Mouse (Mus musculus) hindlimb bud, embryonic 11.5 days (tissue): ENCODE measurements around the gene Slc5a11.

Source experiments
- DNase-seq: peaks from one replicate; pipeline ENCODE4 v3.0.0-alpha.2; 2012; ENCODE audit warnings: low read depth, low spot score; ENCODE audit errors: extremely low spot score

The Slc5a11 gene

GRCm38 (mm10) chr7:123276568-123276967 is 62.0 kb downstream of the Slc5a11 start:
- DNase-seq: no peak

DNA sequence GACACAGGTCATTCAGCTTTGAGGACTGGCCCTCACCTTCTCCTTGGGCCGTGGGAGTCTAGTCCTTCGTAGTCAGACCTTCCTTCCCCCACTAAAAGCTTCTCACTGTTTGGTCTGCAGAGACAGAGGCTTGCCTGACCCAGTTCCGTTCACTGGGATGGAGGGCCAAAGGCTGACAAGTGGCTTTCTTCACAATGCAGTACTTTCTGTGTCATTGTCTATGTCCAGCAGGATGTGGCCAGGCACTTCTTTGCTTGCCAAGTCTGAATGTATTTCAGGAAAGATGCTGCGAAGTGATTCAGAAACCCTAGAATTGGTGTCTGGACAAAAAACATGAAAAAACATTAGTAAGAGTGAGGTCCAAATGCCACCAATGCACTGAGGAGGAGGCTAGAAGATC is 65.2 kb downstream of the Slc5a11 start:
- DNase-seq: no peak

GRCm38 (mm10) chr7:123283826-123284225 is 69.2 kb downstream of the Slc5a11 start:
- no peak for DNase-seq

GRCm38 (mm10) chr7:123285896-123286295 is 71.3 kb downstream of the Slc5a11 start:
- no peak for DNase-seq

DNA sequence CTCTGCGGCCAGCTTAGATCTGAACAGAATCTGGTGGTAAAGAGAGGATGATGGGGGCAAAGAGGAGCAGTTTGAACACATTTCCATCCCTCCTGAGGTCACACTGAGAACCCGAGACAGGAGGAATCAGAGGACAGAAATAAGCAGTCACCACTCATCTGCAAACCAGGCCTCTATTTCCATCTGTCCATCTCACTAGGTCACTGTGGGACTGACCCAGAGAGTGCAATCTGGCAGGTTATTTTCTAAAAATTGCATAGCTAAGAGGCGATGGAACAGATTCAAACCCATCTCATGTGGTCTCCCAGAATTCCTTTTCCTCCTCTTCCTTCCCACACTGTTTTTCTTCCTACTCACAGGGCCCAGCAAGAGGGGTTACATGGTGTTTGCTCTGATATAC is 73.3 kb downstream of the Slc5a11 start:
- DNase-seq: no peak

DNA sequence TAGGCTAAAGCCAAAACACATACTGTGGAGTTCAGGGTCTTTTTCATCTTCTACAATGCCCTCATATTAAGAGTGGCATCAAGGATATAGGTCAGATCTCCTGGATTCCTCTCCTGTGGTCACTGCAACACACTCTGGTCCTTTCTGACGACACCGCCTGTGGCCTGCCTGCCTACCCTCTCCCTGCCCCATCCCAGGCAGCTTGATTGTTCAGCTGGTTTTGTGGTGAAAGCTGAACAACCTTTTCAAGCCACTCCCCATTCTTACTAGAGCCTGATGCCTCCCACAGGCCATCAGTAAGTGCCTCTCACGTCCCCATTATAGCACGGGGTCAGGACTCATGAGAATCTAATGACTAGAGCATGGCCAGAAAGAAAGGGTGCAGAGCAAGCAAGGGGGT is 74.6 kb downstream of the Slc5a11 start:
- no peak for DNase-seq

GRCm38 (mm10) chr7:123291942-123292341 is 77.4 kb downstream of the Slc5a11 start:
- DNase-seq: no peak

DNA sequence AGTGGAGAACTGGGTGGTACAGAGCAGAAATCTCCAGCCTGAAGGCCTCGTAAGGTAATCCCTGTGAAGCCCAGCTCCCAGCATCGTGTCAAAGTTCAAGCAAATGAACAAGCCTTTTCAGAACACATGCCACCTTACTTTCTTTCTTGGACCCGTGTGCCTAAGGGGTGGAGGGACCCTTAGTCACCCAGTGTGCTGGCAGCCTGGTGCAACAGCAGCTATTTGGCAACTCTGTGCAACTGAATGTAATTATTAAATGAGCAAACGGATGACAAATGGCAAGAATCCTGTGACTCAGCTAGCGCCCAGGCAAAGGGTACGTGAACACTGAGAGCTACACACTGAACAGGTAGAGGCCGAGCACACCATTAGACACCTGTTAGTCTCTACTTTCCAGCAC is 79.3 kb downstream of the Slc5a11 start:
- no peak for DNase-seq

GRCm38 (mm10) chr7:123295423-123295822 is 80.8 kb downstream of the Slc5a11 start:
- DNase-seq: no peak

- DNase-seq: no peak
These were observed 81.5 kb downstream of the Slc5a11 start for GRCm38 (mm10) chr7:123296097-123296496.

GRCm38 (mm10) chr7:123298225-123298624 is 83.6 kb downstream of the Slc5a11 start:
- no peak for DNase-seq

DNA sequence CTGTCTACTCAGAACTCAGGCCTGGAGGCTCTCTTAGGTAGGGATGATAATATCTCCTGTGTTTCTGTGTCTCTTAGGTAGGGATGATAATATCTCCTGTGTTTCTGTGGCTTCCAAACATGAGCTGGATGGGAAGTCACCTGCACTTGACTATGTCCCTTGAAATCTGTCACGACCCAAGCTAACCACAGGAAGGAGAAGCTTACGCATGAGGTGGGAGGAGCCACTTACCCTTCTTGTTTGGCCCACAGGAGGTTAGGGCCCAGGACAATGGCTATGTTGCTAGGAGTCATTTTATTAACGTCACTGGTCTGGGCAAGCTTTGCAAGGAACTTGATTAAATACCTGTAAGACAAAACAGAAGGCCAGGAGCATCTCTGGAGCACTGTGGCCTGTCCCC is 85.7 kb downstream of the Slc5a11 start:
- no peak for DNase-seq

- no peak for DNase-seq
These were observed 90.8 kb downstream of the Slc5a11 start for GRCm38 (mm10) chr7:123305397-123305796.

- DNase-seq: no peak
These were observed 92.7 kb downstream of the Slc5a11 start for GRCm38 (mm10) chr7:123307236-123307635.

DNA sequence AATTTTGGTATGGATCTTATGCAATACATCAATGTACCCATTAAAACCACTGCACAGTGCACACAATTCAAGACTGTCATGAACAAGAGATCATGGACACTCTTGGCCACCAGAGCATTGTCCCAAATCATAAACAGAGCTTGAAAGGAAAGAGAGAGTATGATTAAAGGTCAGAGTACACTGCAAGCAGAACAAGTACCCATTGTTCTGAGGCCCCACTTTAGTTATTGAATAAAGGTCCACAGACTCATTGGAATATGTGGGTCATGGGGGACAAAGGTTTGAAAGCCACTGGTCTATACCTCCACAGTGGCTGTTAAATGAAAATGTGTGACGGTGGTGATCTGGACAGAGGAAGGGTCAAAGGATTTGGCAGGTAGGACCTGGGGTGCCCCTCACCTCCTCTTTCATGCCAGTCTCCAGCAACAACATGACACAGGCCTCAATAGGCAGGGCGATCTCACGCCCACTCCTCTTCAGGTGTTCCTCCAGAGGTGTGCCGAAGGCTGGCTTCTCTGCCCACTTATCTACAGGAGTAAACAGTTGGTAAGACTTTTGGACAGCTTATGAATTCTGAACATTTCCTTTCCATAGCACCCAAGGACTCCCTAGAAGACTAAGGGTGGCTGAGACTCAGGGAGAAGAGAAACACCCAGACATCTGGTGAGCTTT is 93.4 kb downstream of the Slc5a11 start:
- no peak for DNase-seq

DNA sequence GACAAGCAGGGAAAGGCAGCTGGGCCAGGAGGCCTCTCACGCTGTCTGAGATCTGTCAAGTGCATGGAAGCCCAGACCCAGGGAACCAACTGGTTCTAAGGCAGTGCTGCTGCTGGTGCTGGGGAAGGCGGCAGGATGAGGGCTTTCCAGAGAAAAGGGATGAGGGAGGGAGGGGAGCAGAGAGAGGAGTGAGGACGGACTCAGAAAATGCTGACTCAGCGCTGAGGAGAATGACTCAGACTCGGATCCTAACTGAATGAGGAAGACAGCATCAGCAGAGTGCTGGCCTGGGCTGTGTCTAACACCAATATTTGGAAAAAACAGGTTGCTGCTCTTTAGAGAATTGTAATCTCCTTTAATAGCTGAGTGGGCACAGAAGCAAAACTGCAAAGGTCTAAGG is 97.3 kb downstream of the Slc5a11 start:
- DNase-seq: no peak

GRCm38 (mm10) chr7:123312738-123313137 is 98.2 kb downstream of the Slc5a11 start:
- no peak for DNase-seq

DNA sequence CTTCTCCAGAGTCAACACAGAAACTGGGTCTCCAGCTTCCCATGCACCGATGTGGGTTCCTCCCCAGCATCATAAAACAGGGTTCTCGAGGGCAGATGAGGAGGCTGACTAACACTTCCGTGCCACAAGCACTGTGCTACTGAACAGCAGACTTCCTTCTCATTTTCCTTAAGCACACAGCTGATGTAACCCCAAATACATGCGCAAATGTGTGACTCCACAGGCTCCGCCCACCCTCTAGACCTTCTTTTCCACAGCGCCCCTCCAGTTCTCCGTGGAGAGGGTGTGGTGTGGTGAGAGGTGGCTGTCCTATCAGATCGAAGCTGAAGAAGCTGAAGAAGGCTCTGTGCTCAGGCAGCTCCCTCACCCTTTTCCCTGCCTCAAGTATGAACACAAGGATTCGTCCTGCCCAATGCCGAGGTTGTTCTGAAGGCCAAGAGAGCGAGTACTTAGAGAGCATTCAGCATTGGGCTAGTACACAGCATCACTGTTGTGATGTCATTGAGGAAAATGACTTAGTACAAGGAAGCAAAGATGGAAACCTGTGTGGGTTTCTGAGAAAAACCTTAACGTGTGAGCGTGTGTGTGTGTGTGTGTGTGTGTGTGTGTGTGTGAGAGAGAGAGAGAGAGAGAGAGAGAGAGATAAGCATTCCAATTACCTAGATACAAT is 108.0 kb downstream of the Slc5a11 start:
- no peak for DNase-seq
